Mouse (Mus musculus) forebrain, embryonic 16.5 days (tissue): ENCODE measurements around the gene Rgmb. TPM values are rescaled to one million over a fixed set of nuclear protein-coding genes. Genes with fewer than 3 reads are reported as not detected.
A peak's percentile ranks its signal among the peaks of the same experiment; 100 is the strongest.

ENCODE experiments used
- ATAC-seq: fragments of 200-750 bp; cut with Nextera tagmentation; 2 replicates; pipeline ENCODE4 v1.8.0; 2017; ENCODE audit warnings: mild to moderate bottlenecking, moderate library complexity
- H3K27ac ChIP-seq: fragments of 300-500 bp; sonication (generic); 2 replicates; pipeline ENCODE4 v1.5.1; 2014; ENCODE audit warnings: low read length, control low read depth
- H3K27me3 ChIP-seq: fragments of 300-500 bp; sonication (generic); replicated peaks from 2 replicates; pipeline ENCODE4 v1.6.1; 2014; ENCODE audit warnings: low read length; ENCODE audit not compliant: control insufficient read depth, insufficient read depth
- H3K36me3 ChIP-seq: fragments of 300-500 bp; sonication (generic); 2 replicates; pipeline ENCODE4 v1.6.1; 2014; ENCODE audit not compliant: control insufficient read depth, insufficient read depth
- H3K4me1 ChIP-seq: fragments of 300-500 bp; sonication (generic); replicated peaks from 2 replicates; pipeline ENCODE4 v1.6.1; 2014; ENCODE audit warnings: low read length; ENCODE audit not compliant: control insufficient read depth, insufficient read depth
- H3K4me2 ChIP-seq: fragments of 300-500 bp; sonication (generic); 2 replicates; pipeline ENCODE4 v1.6.1; 2014; ENCODE audit warnings: mild to moderate bottlenecking, low read length, control low read depth
- H3K4me3 ChIP-seq: fragments of 300-500 bp; sonication (generic); replicated peaks from 2 replicates; pipeline ENCODE4 v1.5.1; 2014; ENCODE audit warnings: mild to moderate bottlenecking, low read length, control low read depth
- H3K9ac ChIP-seq: fragments of 300-500 bp; sonication (generic); replicated peaks from 2 replicates; pipeline ENCODE4 v1.6.1; 2014; ENCODE audit warnings: low read depth, low read length, control low read depth
- H3K9me3 ChIP-seq: fragments of 300-500 bp; sonication (generic); 2 replicates; pipeline ENCODE4 v1.6.1; 2016; ENCODE audit warnings: low read length; ENCODE audit not compliant: control insufficient read depth
- WGBS: fragments of 180-500 bp; shearing (Covaris S2); extraction: QIAGEN DNeasy Blood & Tissue Kit; methylation state at CpG from one replicate; pipeline ENCODE4 v1.1.7; 2014; 5-methylcytosine and 5-hydroxymethylcytosine counted together
- polyA plus RNA-seq: library from polyadenylated mRNA; unstranded; fragments of >200 nt; fragmentation: Nextera tagmentation; extraction: Ambion mirVana; gene quantifications from 2 replicates; pipeline ENCODE4 v1.2.1, GENCODE M21; 2015

The Rgmb gene
- polyA plus RNA-seq, 1 experiment from 2014 or later = 43.0 TPM

DNA sequence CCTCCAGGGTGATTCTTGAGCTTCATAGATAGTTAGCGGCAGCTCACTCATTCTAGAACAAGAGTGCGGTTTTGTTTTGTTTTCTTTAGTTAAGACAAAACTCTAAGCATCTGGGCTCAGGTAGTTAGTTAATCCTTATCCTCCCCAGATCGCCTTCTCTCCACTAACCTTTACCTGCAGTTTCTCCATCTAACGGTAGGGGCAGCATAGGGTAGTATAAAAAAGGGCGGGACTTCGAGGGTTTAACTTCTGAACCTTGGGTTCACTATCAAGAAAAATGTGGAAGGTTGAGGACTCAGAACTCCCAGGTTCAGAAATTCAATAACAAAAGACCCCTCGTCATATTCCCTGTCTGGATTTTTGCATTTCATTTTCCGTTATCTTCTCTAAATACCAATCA, 971 bp upstream of the Rgmb start:
- no peak overlapping the region for H3K4me3 ChIP-seq
- ATAC-seq = no peak
- WGBS = 18% methylated on average over 8 of the region's 8 CpGs
- H3K27me3 ChIP-seq = no peaks in the 10 kb centered on the region
- H3K9ac ChIP-seq = no peak overlapping the region
- no peak overlapping the region for H3K27ac ChIP-seq
- H3K4me1 ChIP-seq = peaks cover 21% of the 10 kb centered on the region
- no peaks in the 10 kb centered on the region for H3K36me3 ChIP-seq
- H3K9me3 ChIP-seq = no peaks in the 10 kb centered on the region
- H3K4me2 ChIP-seq = no peak overlapping the region

DNA sequence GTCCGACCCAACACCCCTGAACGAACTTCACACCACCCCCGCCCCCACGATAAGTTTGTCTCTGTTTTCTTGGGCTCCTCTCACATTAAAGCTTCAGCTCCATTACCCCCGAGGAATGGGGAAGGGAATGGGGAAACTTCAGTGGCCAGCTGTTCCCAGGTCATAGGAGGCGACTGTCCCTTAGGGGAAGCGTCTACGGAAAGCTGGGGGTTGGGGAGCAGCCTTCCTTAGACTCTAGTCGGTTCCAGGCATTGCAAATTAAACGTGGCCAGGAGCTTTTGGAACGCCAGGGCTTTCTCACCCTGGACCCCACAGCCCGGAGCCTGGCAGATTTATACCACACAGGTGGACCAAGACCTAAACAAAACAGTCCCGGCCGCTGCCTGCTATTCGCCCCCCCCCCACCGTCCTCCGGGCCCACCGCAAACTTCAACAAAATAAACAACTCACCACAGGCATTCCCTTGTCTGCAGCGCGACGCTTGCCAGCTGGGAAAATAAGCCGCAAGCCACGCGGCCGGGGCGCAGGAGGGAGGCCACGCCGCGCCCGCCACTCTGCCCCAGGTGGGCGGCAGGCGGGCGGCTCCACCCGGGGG, 571 bp downstream of the Rgmb start:
- H3K27ac ChIP-seq = peak overlapping the region; percentile 86
- no peak for ATAC-seq
- H3K4me3 ChIP-seq = peak overlapping the region; percentile 74
- peak overlapping the region; percentile 92 for H3K4me2 ChIP-seq
- peaks cover 21% of the 10 kb centered on the region for H3K4me1 ChIP-seq
- no peaks in the 10 kb centered on the region for H3K27me3 ChIP-seq
- 0% methylated on average over 34 of the region's 34 CpGs for WGBS
- H3K9ac ChIP-seq = peak overlapping the region; percentile 79
- H3K9me3 ChIP-seq = no peaks in the 10 kb centered on the region
- no peaks in the 10 kb centered on the region for H3K36me3 ChIP-seq

DNA sequence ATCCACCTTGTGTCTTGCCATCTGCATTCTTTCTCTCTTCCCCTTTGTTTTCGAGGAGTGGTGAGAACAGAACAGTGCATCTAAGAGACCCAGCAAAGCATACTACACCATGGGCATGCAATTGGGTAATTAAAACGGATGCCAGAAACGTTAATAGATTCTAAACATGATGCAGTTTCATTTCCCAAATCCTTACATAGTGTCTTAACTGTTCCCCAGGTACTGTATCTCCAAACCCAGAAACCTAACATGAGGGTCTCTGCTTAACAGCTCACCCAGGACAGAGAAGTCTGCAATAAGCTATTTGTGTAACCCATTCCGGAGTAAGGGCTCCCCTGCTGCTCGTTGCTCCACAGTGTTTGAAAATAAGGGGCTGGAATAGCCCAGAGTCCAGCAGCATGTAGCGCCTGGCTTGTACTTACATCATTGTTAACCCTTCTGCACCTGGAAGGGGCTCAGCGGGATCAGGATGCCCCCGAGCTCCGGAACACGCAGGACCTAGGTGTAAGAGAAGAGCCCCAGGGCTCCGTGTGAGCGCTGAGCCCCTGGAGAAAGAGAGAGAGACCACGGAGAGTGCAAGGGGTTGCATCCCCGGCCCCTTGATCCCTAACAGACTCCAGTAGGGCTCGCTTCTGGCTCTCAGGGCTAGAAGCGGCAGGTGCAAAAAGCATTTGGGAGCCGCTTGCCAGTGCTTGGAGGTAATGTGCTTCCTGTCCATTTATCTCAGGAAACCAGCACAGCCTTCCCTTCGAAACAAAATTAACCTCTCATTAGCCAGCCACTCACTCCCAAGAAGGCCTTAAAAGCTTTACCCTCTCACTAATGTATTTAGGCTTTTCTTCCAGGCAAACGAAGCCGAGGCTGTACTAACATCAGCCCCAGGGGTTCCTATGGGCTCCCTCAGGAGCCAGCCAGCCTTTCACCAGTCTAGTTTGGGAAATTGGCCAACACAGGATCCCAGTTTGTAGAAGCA, 1.4 kb downstream of the Rgmb start:
- Histone ChIP-seq H3K9me3 (no peaks in the 10 kb centered on the region), H3K4me3 (peak overlapping the region; percentile 74), H3K4me2 (peak overlapping the region; percentile 92), H3K4me1 (peaks cover 26% of the 10 kb centered on the region), H3K27me3 (no peaks in the 10 kb centered on the region), H3K36me3 (no peaks in the 10 kb centered on the region), H3K27ac (peak overlapping the region; percentile 86), H3K9ac (peak overlapping the region; percentile 79)
- 1% methylated on average over 20 of the region's 20 CpGs for WGBS
- no peak for ATAC-seq

DNA sequence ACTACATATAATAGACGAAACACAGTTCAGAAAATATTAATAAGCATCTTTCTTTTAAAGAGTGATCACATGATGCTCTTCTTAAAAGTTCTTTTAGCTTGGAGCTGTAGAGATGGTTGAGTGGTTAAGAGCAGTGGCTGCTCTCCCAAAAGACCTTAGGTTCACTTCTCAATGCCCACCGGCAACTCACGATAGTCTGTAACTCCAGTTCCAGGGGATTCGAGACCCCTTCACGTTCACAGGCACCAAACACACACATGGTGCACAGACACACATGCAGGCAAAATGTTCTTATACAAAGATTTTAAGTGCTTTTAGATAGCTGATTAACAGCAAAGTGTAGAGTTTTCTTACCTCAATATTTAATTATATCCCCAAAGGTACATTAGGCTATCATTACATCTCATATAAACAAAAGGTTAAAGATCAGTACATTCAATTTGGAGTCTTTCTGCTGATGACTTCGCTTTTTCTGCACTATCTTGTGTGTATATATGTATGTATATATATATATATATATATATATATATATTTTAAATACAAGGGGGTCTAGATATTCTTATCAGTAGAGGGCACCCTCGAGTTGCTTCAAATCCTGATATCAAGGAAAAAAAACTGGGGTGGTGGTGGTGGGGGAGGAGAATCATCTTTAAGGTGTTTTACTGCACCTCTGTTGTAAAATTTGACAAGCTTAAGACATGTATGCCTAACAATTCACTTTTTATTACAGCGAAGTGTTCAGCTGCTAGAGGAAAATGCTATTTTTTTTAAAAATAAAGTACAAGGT, 2.5 kb downstream of the Rgmb start:
- no peaks in the 10 kb centered on the region for H3K36me3 ChIP-seq
- 58% methylated on average over 8 of the region's 8 CpGs for WGBS
- H3K27me3 ChIP-seq = no peaks in the 10 kb centered on the region
- H3K9me3 ChIP-seq = no peaks in the 10 kb centered on the region
- peaks cover 37% of the 10 kb centered on the region for H3K4me1 ChIP-seq
- peak overlapping the region; percentile 74 for H3K4me3 ChIP-seq
- ATAC-seq = no peak
- no peak overlapping the region; the same call in 1 of the 2 replicates for H3K27ac ChIP-seq
- peak overlapping the region; percentile 22; the same call in 1 of the 2 replicates for H3K9ac ChIP-seq
- peak overlapping the region; percentile 92 for H3K4me2 ChIP-seq

DNA sequence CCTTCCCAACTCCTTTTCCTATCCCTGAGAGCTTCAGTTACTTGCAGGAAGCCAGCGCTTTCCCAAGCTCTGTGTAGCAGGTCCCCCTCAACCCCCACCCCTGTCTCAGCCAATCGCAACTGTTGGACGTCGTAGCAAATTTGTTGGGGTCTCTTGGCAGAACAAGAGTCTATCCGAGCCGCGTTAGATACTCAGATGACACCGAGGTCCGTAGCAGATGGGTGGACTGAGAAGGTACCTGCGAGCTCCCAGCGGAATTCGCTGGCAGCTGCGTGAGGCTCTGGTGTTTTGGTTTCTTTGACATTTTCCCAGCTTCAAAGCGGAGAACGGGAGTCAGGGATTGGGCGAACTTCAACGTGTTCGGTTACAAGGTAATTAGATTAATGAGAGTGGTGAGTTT, 3.9 kb downstream of the Rgmb start:
- peak overlapping the region; percentile 95 for H3K4me2 ChIP-seq
- peak overlapping the region; percentile 98 for H3K4me3 ChIP-seq
- H3K36me3 ChIP-seq = no peaks in the 10 kb centered on the region
- peak; percentile 26 for ATAC-seq
- peaks cover 47% of the 10 kb centered on the region for H3K4me1 ChIP-seq
- peak overlapping the region; percentile 95 for H3K27ac ChIP-seq
- H3K9ac ChIP-seq = peak overlapping the region; percentile 65
- under 1% methylated on average over 18 of the region's 18 CpGs for WGBS
- no peaks in the 10 kb centered on the region for H3K27me3 ChIP-seq
- no peaks in the 10 kb centered on the region for H3K9me3 ChIP-seq

DNA sequence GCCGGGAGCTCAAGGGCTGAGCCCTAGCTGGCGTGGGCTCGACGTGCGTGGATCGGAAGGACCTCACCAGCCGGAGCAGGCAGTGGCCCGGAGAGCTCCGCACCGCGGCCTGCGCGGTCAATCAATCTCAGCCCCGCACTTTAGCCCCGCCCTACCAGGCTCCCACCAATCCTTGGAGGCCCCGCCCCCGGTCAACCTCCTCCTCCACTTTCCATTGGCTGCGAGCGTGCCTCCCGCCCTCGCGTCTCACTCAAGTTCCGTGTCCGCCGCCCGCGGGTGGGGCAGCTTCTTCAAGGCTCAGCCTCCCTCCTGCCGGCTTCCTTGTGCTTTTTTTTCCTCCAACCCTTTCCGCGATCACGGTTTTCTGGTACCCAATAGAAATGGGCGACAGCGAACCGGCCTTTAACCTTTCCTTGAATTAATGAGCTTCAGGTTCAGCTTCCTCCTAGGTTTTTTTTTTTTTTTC, 4.4 kb downstream of the Rgmb start:
- peak overlapping the region; percentile 98 for H3K4me3 ChIP-seq
- WGBS = 0% methylated on average over 33 of the region's 34 CpGs
- no peaks in the 10 kb centered on the region for H3K9me3 ChIP-seq
- no peaks in the 10 kb centered on the region for H3K27me3 ChIP-seq
- H3K4me2 ChIP-seq = peak overlapping the region; percentile 95
- peak overlapping the region; percentile 95 for H3K27ac ChIP-seq
- H3K4me1 ChIP-seq = peaks cover 47% of the 10 kb centered on the region
- H3K36me3 ChIP-seq = no peaks in the 10 kb centered on the region
- ATAC-seq = peak; percentile 93
- peak overlapping the region; percentile 98 for H3K9ac ChIP-seq

DNA sequence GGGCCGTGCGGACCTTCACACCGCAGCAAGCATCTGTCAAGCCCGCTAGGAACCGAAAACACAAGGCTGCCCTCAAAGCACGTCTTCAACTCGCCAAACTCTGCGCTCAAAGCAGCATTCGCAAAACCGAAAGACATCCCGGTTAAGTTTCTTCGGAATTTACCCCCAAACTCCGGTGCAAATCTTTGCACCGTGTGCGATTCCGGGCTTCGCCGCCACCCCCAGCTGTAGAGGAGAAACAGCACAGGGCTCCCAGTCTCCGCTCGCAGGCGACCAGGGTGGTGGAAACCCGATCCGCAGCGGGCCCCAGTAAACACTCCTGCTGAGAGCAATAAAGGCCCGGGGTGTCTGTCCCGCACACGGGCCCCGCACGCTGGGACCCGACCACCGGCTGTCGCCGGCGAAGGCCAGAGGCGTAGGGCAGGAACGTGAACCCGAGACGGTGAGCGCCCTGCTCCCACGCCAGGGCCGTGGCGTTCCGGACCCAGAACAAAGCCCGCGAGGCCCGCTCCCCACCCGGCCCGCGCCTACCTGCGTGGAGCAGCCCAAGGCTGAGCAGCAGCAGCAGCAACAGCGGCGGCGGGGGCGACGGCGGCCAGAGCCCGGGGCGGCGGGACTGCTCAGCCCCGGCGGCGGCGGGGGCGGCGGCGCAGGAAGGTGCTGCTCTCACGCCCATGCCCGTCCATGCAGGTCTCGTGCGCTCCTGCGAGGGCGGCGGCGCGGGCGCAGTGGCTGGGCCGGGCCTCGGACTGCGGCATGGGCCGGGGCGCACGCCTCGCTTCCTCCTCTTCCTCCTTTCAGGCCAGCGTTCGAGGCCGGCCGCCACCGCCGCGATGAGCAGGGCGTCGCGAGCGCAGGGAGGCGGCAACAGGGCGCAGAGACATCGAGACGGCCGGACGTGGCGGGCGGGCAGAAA, 5.1 kb downstream of the Rgmb start:
- WGBS = under 1% methylated on average over 88 of the region's 102 CpGs
- Histone ChIP-seq H3K27ac (peak overlapping the region; percentile 95), H3K9me3 (no peaks in the 10 kb centered on the region), H3K9ac (peak overlapping the region; percentile 98), H3K36me3 (peaks cover under 1% of the 10 kb centered on the region; the same call in 1 of the 2 replicates), H3K4me2 (peak overlapping the region; percentile 95), H3K4me3 (peak overlapping the region; percentile 98), H3K4me1 (peaks cover 44% of the 10 kb centered on the region), H3K27me3 (no peaks in the 10 kb centered on the region)
- ATAC-seq = peak; percentile 54

DNA sequence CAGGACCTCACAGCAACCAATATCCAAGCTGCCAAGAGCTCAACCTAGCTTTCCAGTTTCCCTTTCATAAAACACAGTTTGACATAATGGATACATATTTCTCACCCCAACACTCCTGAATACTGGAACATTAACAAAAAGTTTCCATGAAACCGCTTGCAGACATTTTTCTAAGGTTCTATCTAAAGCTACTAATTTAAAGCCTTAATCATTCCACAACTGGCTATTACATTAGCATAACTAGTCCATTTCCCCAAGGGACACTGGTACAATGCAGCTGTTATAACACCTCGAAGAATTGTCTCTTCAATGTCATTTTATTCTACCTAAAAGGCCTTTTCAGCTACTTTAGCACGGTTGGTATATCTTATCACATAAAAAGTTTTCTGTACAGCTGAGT, 6.0 kb downstream of the Rgmb start:
- ATAC-seq = no peak
- 15% methylated on average over 3 of the region's 3 CpGs for WGBS
- Histone ChIP-seq H3K36me3 (peaks cover 4% of the 10 kb centered on the region; the same call in 1 of the 2 replicates), H3K27me3 (no peaks in the 10 kb centered on the region), H3K9ac (peak overlapping the region; percentile 98), H3K4me1 (peaks cover 39% of the 10 kb centered on the region), H3K9me3 (no peaks in the 10 kb centered on the region), H3K4me2 (peak overlapping the region; percentile 95), H3K4me3 (peak overlapping the region; percentile 98), H3K27ac (peak overlapping the region; percentile 37; the same call in 1 of the 2 replicates)
